Mouse (Mus musculus): ENCODE measurements around the gene Synj2. TPM values are rescaled to one million over a fixed set of nuclear protein-coding genes. Genes with fewer than 3 reads are reported as not detected.
A peak's percentile ranks its signal among the peaks of the same experiment; 100 is the strongest.

The Synj2 gene
- polyA plus RNA-seq, 1 experiment from 2014 or later: 2.5 TPM

DNA sequence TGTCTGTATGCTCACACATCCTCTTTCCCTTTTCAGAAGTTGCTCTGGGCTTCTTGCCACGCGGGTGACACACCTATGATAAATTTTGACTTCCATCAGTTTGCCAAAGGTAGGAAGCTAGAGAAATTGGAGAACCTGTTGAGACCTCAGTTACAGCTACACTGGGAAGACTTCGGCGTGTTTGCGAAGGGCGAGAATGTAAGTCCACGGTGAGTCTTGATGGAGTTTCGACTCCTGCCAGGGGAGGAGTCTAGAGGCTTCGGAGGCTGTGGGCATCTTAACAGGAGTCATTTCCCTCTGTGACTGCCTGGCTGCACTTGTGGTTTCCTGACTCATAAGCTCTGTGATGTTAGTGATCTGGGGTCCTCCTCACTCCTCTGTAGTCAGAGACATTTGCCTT is 66.8 kb downstream of the Synj2 start:
- no peaks in the 10 kb centered on the region for H3K27me3 ChIP-seq (replicated peaks; ENCODE audit: control insufficient read depth, insufficient read depth, low read length)
- H3K36me3 ChIP-seq (ENCODE audit: control insufficient read depth, insufficient read depth): no peaks in the 10 kb centered on the region
- H3K9ac ChIP-seq (replicated peaks; ENCODE audit: low read depth, low read length): no peak overlapping the region
- H3K4me2 ChIP-seq (ENCODE audit: low read length): no peak overlapping the region
- 91% methylated on average over 9 of the region's 9 CpGs for WGBS
- no peak for ATAC-seq
- no peak overlapping the region for H3K4me3 ChIP-seq (replicated peaks; ENCODE audit: low read length)
- H3K27ac ChIP-seq (ENCODE audit: low read length): no peak overlapping the region
- H3K4me1 ChIP-seq (replicated peaks; ENCODE audit: control insufficient read depth, insufficient read depth, low read length): peaks cover 13% of the 10 kb centered on the region
- no peaks in the 10 kb centered on the region for H3K9me3 ChIP-seq (ENCODE audit: control insufficient read depth, low read length)

DNA sequence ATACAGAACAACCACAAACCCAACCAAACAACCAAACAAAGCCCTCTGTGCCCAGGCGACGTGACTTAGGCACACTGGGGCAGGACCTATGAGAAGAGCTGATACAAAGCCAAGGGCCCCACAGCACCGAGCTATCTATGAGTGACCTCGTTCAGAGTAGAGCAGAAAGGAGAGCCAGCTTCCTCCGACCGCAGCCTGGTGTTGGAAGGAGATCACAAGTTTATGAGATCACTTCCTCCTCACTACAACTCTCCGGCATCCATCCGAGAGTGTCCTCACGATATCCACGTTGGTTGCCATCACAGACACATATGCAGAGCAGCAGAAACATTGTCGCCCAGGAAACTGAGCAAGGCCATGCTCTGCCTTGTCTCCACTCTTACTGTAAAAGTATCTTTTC is 67.5 kb downstream of the Synj2 start:
- no peak overlapping the region for H3K9ac ChIP-seq (replicated peaks; ENCODE audit: low read depth, low read length)
- H3K27me3 ChIP-seq (replicated peaks; ENCODE audit: control insufficient read depth, insufficient read depth, low read length): no peaks in the 10 kb centered on the region
- H3K36me3 ChIP-seq (ENCODE audit: control insufficient read depth, insufficient read depth): no peaks in the 10 kb centered on the region
- no peak overlapping the region for H3K27ac ChIP-seq (ENCODE audit: low read length)
- H3K4me3 ChIP-seq (replicated peaks; ENCODE audit: low read length): no peak overlapping the region
- H3K4me1 ChIP-seq (replicated peaks; ENCODE audit: control insufficient read depth, insufficient read depth, low read length): peaks cover 13% of the 10 kb centered on the region
- ATAC-seq: no peak
- WGBS: 90% methylated on average over 11 of the region's 11 CpGs
- H3K4me2 ChIP-seq (ENCODE audit: low read length): no peak overlapping the region
- no peaks in the 10 kb centered on the region for H3K9me3 ChIP-seq (ENCODE audit: control insufficient read depth, low read length)

DNA sequence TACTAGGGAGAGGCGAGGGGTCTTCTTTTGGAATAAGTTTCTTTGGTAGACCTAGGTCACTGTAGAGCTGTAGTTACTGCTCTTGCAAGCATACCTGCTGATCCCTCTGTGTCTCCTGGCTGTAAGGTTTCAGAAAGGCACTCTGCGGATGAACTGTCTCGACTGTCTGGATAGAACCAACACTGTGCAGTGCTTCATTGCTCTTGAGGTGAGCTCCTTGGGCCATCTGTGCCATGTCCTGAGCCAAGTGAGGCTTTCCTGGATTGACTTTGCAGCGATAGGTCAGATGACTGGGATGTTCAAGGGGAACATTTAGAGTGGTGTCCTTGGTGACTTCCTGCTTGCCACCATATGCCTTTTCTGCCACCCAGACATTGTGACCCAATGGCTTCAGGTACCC is 68.5 kb downstream of the Synj2 start:
- Histone ChIP-seq H3K9ac (replicated peaks; ENCODE audit: low read depth, low read length) (no peak overlapping the region), H3K9me3 (ENCODE audit: control insufficient read depth, low read length) (no peaks in the 10 kb centered on the region), H3K36me3 (ENCODE audit: control insufficient read depth, insufficient read depth) (no peaks in the 10 kb centered on the region), H3K27me3 (replicated peaks; ENCODE audit: control insufficient read depth, insufficient read depth, low read length) (no peaks in the 10 kb centered on the region), H3K4me2 (ENCODE audit: low read length) (no peak overlapping the region), H3K4me1 (replicated peaks; ENCODE audit: control insufficient read depth, insufficient read depth, low read length) (peaks cover 13% of the 10 kb centered on the region), H3K4me3 (replicated peaks; ENCODE audit: low read length) (no peak overlapping the region), H3K27ac (ENCODE audit: low read length) (no peak overlapping the region)
- WGBS: 95% methylated on average over 4 of the region's 4 CpGs
- ATAC-seq: no peak

DNA sequence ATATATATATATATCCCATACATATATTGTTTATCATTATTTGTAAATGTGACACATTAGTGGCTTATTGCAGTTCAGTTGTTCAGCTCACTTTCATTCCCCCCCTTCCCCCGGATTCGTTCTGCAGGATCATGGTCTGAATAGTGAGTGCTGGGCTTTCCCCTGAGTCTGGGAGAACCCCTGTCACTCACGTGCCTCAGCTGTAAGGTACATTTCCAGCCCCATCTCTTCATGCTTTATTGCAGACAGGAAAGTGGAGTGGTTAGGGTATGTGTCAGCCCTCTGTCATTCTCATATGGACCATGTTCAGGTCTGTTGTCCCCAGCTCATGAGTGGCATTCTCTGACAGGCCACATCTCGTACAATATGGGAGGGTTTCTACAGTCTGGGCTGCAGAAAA is 72.0 kb downstream of the Synj2 start:
- Histone ChIP-seq H3K27ac (ENCODE audit: low read length) (no peak overlapping the region), H3K27me3 (replicated peaks; ENCODE audit: control insufficient read depth, insufficient read depth, low read length) (no peaks in the 10 kb centered on the region), H3K36me3 (ENCODE audit: control insufficient read depth, insufficient read depth) (no peaks in the 10 kb centered on the region), H3K4me3 (replicated peaks; ENCODE audit: low read length) (no peak overlapping the region), H3K9ac (replicated peaks; ENCODE audit: low read depth, low read length) (no peak overlapping the region), H3K4me1 (replicated peaks; ENCODE audit: control insufficient read depth, insufficient read depth, low read length) (no peaks in the 10 kb centered on the region), H3K4me2 (ENCODE audit: low read length) (no peak overlapping the region), H3K9me3 (ENCODE audit: control insufficient read depth, low read length) (no peaks in the 10 kb centered on the region)
- ATAC-seq: no peak
- WGBS: 79% methylated on average over 4 of the region's 4 CpGs

DNA sequence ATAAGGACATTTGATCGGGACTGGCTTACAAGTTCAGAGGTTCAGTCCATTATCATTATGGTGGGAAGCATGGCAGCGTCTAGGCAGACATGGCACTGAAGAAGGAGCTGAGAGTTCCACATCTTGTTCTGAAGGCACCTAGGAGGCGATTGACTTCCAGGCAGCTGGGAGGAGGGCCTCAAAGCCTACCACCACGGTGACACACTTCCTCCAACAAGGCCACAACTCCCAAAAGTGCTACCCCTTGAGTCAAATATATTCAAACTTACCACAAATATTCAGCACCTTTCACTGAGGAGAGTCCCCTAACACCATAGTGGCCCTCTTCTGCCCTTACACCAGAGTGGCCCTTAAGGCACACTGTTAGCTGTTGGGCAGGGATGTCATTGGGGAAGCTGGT is 73.9 kb downstream of the Synj2 start:
- no peak overlapping the region for H3K4me3 ChIP-seq (replicated peaks; ENCODE audit: low read length)
- H3K27me3 ChIP-seq (replicated peaks; ENCODE audit: control insufficient read depth, insufficient read depth, low read length): no peaks in the 10 kb centered on the region
- WGBS: 90% methylated on average over 4 of the region's 4 CpGs
- no peak overlapping the region for H3K4me2 ChIP-seq (ENCODE audit: low read length)
- no peak overlapping the region for H3K27ac ChIP-seq (ENCODE audit: low read length)
- no peak for ATAC-seq
- H3K9ac ChIP-seq (replicated peaks; ENCODE audit: low read depth, low read length): no peak overlapping the region
- H3K9me3 ChIP-seq (ENCODE audit: control insufficient read depth, low read length): no peaks in the 10 kb centered on the region
- H3K4me1 ChIP-seq (replicated peaks; ENCODE audit: control insufficient read depth, insufficient read depth, low read length): no peaks in the 10 kb centered on the region
- no peaks in the 10 kb centered on the region for H3K36me3 ChIP-seq (ENCODE audit: control insufficient read depth, insufficient read depth)

DNA sequence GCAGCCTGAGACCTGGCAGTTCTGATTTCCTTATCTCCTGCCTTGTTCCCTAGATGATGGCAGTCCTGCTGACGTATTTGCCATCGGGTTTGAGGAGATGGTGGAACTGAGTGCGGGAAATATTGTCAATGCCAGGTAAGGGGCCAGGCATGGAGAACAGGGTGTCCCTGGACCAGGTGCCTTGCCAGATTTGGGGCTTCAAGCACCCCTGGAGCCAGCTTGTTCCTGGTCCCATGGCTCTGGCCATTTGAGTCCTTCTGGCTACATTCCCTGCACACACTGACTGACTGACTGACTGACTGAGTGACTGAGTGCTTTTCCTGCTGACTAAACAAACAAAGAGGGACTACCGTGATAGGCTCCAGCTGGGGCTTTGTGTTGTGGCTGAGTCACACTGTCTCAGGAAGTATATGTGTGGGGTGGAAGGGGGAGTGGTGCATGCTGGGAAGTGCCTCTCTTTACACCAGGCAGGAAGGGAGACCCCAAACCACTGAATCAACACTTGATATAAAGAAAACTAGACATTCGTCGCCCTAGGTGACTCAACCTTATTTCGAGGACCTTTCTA is 75.2 kb downstream of the Synj2 start:
- Histone ChIP-seq H3K36me3 (ENCODE audit: control insufficient read depth, insufficient read depth) (no peaks in the 10 kb centered on the region), H3K27ac (ENCODE audit: low read length) (no peak overlapping the region), H3K9me3 (ENCODE audit: control insufficient read depth, low read length) (no peaks in the 10 kb centered on the region), H3K4me3 (replicated peaks; ENCODE audit: low read length) (no peak overlapping the region), H3K4me1 (replicated peaks; ENCODE audit: control insufficient read depth, insufficient read depth, low read length) (no peaks in the 10 kb centered on the region), H3K9ac (replicated peaks; ENCODE audit: low read depth, low read length) (no peak overlapping the region), H3K27me3 (replicated peaks; ENCODE audit: control insufficient read depth, insufficient read depth, low read length) (no peaks in the 10 kb centered on the region), H3K4me2 (ENCODE audit: low read length) (no peak overlapping the region)
- peak; percentile 43; the same call in 1 of the 2 replicates for ATAC-seq
- WGBS: 78% methylated on average over 7 of the region's 7 CpGs

DNA sequence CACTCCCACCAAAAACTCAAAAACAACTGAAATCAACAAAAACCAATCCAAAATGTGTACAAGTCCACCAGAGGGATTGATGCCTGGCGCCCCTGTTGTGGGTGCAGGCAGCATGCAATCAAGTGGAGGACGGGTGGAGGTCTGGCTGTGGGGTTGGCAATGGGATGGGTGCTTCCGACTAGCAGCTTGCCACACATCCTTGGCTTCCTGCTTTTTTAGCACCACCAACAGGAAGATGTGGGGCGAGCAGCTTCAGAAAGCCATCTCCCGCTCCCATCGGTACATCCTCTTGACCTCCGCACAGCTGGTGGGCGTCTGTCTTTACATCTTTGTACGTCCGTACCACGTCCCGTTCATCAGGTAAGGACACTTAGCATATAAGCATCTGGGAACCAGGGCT is 76.2 kb downstream of the Synj2 start:
- 66% methylated on average over 12 of the region's 12 CpGs for WGBS
- no peaks in the 10 kb centered on the region for H3K4me1 ChIP-seq (replicated peaks; ENCODE audit: control insufficient read depth, insufficient read depth, low read length)
- H3K36me3 ChIP-seq (ENCODE audit: control insufficient read depth, insufficient read depth): no peaks in the 10 kb centered on the region
- H3K27ac ChIP-seq (ENCODE audit: low read length): no peak overlapping the region
- no peak overlapping the region for H3K4me2 ChIP-seq (ENCODE audit: low read length)
- no peak overlapping the region for H3K9ac ChIP-seq (replicated peaks; ENCODE audit: low read depth, low read length)
- no peak overlapping the region for H3K4me3 ChIP-seq (replicated peaks; ENCODE audit: low read length)
- ATAC-seq: no peak
- H3K27me3 ChIP-seq (replicated peaks; ENCODE audit: control insufficient read depth, insufficient read depth, low read length): no peaks in the 10 kb centered on the region
- no peaks in the 10 kb centered on the region for H3K9me3 ChIP-seq (ENCODE audit: control insufficient read depth, low read length)

DNA sequence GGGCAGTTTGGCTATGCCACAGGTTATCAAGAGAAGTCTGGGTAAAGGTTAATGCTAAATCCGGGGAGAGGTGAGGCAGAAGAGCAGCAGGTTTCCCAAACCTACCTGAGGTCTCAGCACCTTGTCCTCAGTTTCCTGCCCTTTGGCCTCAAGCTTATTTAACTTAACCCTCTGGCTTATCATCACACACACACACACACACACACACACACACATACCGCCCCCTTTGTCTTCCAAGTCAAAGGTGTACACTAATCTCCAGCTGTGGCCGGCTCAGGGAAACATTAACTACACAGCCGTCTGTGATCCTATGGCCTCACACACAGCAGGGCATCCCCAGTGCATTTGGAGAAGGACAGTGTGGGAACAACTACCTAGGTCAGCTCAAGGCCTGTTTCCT is 77.3 kb downstream of the Synj2 start:
- H3K4me3 ChIP-seq (replicated peaks; ENCODE audit: low read length): no peak overlapping the region
- H3K4me1 ChIP-seq (replicated peaks; ENCODE audit: control insufficient read depth, insufficient read depth, low read length): no peaks in the 10 kb centered on the region
- WGBS: 82% methylated on average over 4 of the region's 4 CpGs
- H3K9me3 ChIP-seq (ENCODE audit: control insufficient read depth, low read length): no peaks in the 10 kb centered on the region
- H3K36me3 ChIP-seq (ENCODE audit: control insufficient read depth, insufficient read depth): no peaks in the 10 kb centered on the region
- ATAC-seq: no peak
- no peak overlapping the region for H3K27ac ChIP-seq (ENCODE audit: low read length)
- no peak overlapping the region for H3K9ac ChIP-seq (replicated peaks; ENCODE audit: low read depth, low read length)
- H3K4me2 ChIP-seq (ENCODE audit: low read length): no peak overlapping the region
- H3K27me3 ChIP-seq (replicated peaks; ENCODE audit: control insufficient read depth, insufficient read depth, low read length): no peaks in the 10 kb centered on the region

DNA sequence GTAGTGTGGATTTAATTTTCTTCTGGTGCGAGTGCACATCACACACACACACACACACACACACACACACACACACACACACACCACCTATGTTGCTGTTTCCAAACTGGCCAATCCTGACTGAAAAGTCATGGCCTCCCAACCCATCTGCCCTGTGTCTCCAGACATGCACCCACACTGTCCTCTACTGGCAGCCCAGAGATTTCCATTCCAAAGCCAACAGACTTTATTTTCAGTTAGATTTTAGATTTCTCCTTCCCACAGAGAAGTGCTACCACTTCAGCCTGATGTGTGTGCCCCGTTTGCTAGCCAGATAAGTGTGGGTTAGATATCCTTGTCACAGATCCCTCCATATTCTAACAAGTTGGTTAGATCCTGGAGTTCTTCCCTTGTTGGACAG is 78.7 kb downstream of the Synj2 start:
- H3K27me3 ChIP-seq (replicated peaks; ENCODE audit: control insufficient read depth, insufficient read depth, low read length): no peaks in the 10 kb centered on the region
- H3K4me2 ChIP-seq (ENCODE audit: low read length): no peak overlapping the region
- H3K4me1 ChIP-seq (replicated peaks; ENCODE audit: control insufficient read depth, insufficient read depth, low read length): no peaks in the 10 kb centered on the region
- no peaks in the 10 kb centered on the region for H3K9me3 ChIP-seq (ENCODE audit: control insufficient read depth, low read length)
- H3K9ac ChIP-seq (replicated peaks; ENCODE audit: low read depth, low read length): no peak overlapping the region
- ATAC-seq: no peak
- no peak overlapping the region for H3K4me3 ChIP-seq (replicated peaks; ENCODE audit: low read length)
- whole genome bisulfite sequencing: 79% methylated on average over 2 of the region's 2 CpGs
- no peaks in the 10 kb centered on the region for H3K36me3 ChIP-seq (ENCODE audit: control insufficient read depth, insufficient read depth)
- no peak overlapping the region for H3K27ac ChIP-seq (ENCODE audit: low read length)

DNA sequence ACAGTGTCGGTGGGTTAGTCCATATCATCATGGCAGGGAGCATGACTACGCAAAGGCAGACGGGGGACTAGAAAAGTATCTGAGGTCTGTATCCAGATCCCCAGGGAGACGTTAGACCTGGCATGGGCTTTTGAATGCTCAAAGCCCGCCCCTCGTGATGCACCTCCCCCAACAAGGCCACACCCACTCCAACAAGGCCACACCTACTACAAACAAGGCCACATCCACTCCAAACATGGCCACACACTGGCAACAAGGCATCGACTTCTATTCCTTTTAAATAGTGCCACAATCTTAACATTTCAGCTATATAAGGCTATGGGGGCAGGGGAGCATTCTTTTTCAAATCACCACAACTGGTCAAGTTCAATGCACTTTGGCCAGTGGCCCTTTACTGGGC is 79.6 kb downstream of the Synj2 start:
- no peaks in the 10 kb centered on the region for H3K9me3 ChIP-seq (ENCODE audit: control insufficient read depth, low read length)
- no peak overlapping the region for H3K4me3 ChIP-seq (replicated peaks; ENCODE audit: low read length)
- ATAC-seq: no peak
- H3K27me3 ChIP-seq (replicated peaks; ENCODE audit: control insufficient read depth, insufficient read depth, low read length): no peaks in the 10 kb centered on the region
- no peak overlapping the region for H3K9ac ChIP-seq (replicated peaks; ENCODE audit: low read depth, low read length)
- H3K36me3 ChIP-seq (ENCODE audit: control insufficient read depth, insufficient read depth): no peaks in the 10 kb centered on the region
- H3K27ac ChIP-seq (ENCODE audit: low read length): no peak overlapping the region
- H3K4me2 ChIP-seq (ENCODE audit: low read length): no peak overlapping the region
- H3K4me1 ChIP-seq (replicated peaks; ENCODE audit: control insufficient read depth, insufficient read depth, low read length): no peaks in the 10 kb centered on the region
- 52% methylated on average over 7 of the region's 7 CpGs for WGBS
